Mouse (Mus musculus): ENCODE measurements around the gene Myb. TPM values are rescaled to one million over a fixed set of nuclear protein-coding genes. Genes with fewer than 3 reads are reported as not detected.
A peak's percentile ranks its signal among the peaks of the same experiment; 100 is the strongest.

The Myb gene
- total and polyA plus RNA-seq, 3 experiments = 11.1 to 24.0 (median 19.1) TPM

GRCm38 (mm10) chr10:21076137-21076536 is 84.6 kb downstream of the Myb start:
- in situ Hi-C loops (cut with MboI; ENCODE audit: low pct_ligation_motif_present, low pct_unique_long_range_greater_than_20kb, low sequenced_read_pairs) = no loop called here
- H3K9ac ChIP-seq (ENCODE audit: insufficient read depth, low read depth) = no peak overlapping the region
- TF ChIP-seq SIN3A (IDR thresholded peaks at IDR 0.05; ENCODE audit: low read length) = no peak
- TF ChIP-seq MAFK (IDR thresholded peaks at IDR 0.05; ENCODE audit: insufficient replicate concordance, low read length) = peak; percentile 53; the same call in 1 of the 2 replicates
- H3K4me1 ChIP-seq (ENCODE audit: control insufficient read depth in 1 of 2, insufficient read depth in 2 of 2) = peaks cover 6 to 33% of the 10 kb centered on the region in 2 experiments; a peak in 3 of 4 replicates
- H3K27me3 ChIP-seq (replicated peaks) = no peaks in the 10 kb centered on the region
- H3K27ac ChIP-seq (ENCODE audit: insufficient read depth, low read depth) = no peak overlapping the region
- H3K4me3 ChIP-seq (replicated peaks in 1 of 3; ENCODE audit: low read depth in 2 of 3, low read length in 2 of 3, poor library complexity in 1 of 3) = no peak overlapping the region
- no peaks in the 10 kb centered on the region for H3K79me2 ChIP-seq (replicated peaks; ENCODE audit: control insufficient read depth, extremely low read depth, insufficient read depth, poor library complexity, severe bottlenecking)
- H3K9me3 ChIP-seq (replicated peaks; ENCODE audit: low read length) = no peaks in the 10 kb centered on the region
- DNase-seq (ENCODE audit: extremely low read depth) = no peak
- H3K36me3 ChIP-seq (replicated peaks in 1 of 2; ENCODE audit: control insufficient read depth in 1 of 2, insufficient read depth in 1 of 2, low read length in 1 of 2) = peaks cover 0 to 1% of the 10 kb centered on the region in 2 experiments
- dilution Hi-C loops (cut with MboI; ENCODE audit: extremely low pct_ligation_motif_present, extremely low pct_unique_long_range_greater_than_20kb, low sequenced_read_pairs) = no loop called here
- no peak overlapping the region for H3K4me2 ChIP-seq (ENCODE audit: insufficient read depth, low read depth, poor library complexity, severe bottlenecking)

Other genes with a start within 250 kb of the Myb start
- gene Ahi1, start 208.4 kb downstream of the Myb start, total RNA-seq (2012; rRNA removed) = 2.5 and 4.6 TPM in 2 replicates
- 3.9 and 4.2 TPM in 2 replicates for gene Ahi1, start 208.4 kb downstream of the Myb start, total RNA-seq (2014; rRNA removed)
- 2.7 and 2.8 TPM in 2 replicates for gene Ahi1, start 208.4 kb downstream of the Myb start, polyA plus RNA-seq (2012; ENCODE audit: insufficient read length, low read depth)
- 106 and 111 TPM in 2 replicates for gene Hbs1l, start 135.0 kb upstream of the Myb start, total RNA-seq (2012; rRNA removed)
- 111 and 133 TPM in 2 replicates for gene Hbs1l, start 135.0 kb upstream of the Myb start, total RNA-seq (2014; rRNA removed)
- 93.5 and 99.7 TPM in 2 replicates for gene Hbs1l, start 135.0 kb upstream of the Myb start, polyA plus RNA-seq (2012; ENCODE audit: insufficient read length, low read depth)
- 0.08 TPM in 1 of 2 replicates, not detected in the other for gene Aldh8a1, start 216.3 kb upstream of the Myb start, total RNA-seq (2012; rRNA removed)
- not detected in 2 replicates for gene Aldh8a1, start 216.3 kb upstream of the Myb start, total RNA-seq (2014; rRNA removed)
- gene Aldh8a1, start 216.3 kb upstream of the Myb start, polyA plus RNA-seq (2012; ENCODE audit: insufficient read length, low read depth) = 0.11 TPM in 1 of 2 replicates, not detected in the other